Mouse (Mus musculus) gastrocnemius, adult 8-10 months (tissue): ENCODE data around the gene Ccl17. TPM values are rescaled to one million over a fixed set of nuclear protein-coding genes. Genes with fewer than 3 reads are reported as not detected.

Experiments used
- DNase-seq, 2 experiments: peaks; one replicate each; pipeline ENCODE4 v3.0.0; 2022; ENCODE audit warnings: low spot score in 2 of 2
- total RNA-seq, 4 experiments: library from RNA; stranded (reverse); gene quantifications; 2 replicates each; pipeline ENCODE4 v1.2.4; 2022

Ccl17 gene
- total RNA-seq, 4 experiments from 2014 or later: 0.70 TPM; not detected in 3

- DNase-seq: no peak
Measured at GRCm38 (mm10) chr8:94789256-94789955, 20.8 kb upstream of the Ccl17 start.

DNA sequence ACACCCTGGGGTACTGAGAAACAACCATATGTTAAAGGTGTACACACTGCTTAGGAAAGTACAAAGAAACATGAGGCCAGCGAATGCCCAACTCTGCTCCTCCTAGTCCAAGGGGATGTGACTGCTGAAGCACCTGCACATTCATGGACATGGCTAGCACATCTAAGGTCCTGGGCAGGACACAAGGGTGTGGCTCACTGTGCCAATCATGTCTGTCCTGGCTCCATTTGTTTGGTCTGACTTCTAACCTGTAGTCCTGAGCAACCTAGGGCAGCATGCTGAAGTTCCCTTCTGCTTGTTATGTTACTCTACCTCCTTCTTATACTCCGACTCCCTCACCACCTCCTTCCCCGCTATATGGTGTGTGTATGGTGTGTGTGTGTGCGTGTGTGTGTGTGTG is 15.9 kb upstream of the Ccl17 start:
- no peak for DNase-seq

DNA sequence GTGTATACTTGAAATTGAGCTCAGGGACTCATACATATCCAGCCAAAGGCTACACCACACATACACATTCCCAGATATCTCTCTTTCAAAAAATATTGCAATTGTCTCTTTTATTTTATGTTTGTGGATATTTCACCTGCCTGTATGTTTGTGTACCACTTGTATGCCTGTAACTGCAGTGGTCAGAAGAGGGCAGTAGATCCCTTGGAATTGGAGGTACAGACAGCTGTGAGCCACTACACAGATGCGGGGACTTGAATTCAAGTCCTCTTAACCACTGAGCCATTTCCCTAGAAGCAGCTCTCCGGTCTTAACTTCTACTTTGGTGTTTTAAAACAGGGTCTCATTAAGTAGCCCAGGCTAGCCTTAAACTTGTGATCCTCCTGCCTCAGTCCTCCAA is 15.5 kb upstream of the Ccl17 start:
- DNase-seq: no peak

GRCm38 (mm10) chr8:94800278-94800968 is 9.8 kb upstream of the Ccl17 start:
- DNase-seq: no peak

- DNase-seq: no peak
Measured at GRCm38 (mm10) chr8:94801293-94802095, 8.8 kb upstream of the Ccl17 start.

DNA sequence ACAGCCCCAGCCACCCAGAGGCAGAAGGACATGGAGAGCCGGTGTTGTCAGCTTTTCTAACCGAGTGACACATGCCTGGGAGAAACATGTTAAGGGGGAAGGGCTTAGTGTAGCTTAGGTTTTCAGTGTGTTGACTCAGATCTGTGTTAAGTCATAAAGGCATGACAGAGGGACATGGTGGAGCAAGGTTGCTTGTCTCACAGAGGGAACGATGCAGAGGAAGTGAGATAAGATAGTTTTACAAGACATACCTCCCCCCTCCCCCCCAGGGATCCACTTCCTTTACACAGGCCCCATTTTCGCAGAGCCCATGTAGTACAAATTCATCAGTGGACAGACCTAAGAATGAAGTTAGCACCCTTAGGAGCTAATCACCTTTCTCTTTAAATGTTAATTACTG is 7.9 kb upstream of the Ccl17 start:
- DNase-seq: no peak

- no peak for DNase-seq
Measured at GRCm38 (mm10) chr8:94803551-94803950, 6.7 kb upstream of the Ccl17 start.

DNA sequence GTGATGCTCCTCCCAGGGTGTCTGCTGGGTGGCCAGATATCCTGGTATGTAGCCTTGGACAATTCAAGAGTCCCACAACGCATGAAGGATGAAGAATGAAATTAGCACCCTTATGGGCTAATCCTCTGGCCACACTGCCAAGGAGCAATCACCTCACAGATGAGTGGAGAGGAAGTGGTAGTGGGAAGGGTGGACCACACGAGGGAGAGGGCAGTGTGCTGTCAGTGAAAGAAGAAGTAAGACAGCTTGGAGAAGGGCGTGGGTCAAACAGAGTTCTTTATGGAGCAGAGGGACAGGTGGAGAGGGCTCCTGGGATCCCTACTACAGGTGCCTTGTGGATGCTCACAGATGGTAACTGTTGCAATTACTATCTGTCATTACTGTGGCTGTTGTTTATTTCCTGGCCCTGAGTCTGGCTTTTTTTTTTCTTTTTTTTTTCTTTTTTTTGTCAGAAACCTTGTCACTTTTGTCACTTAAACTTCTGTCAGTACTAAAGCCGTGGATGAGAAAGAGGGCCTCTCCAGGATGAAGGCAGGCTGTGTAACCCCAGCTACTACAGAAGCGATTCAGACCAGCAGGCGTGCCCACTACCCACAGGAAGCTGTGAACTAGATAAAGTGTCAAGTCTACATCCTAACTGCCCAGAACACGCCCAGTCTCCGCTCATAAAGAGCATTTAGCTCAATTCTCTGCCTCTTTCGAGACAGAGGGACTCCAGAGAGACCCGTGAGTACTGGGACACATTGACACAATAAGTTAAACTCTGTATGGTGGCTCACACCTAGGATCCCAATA is 5.5 kb upstream of the Ccl17 start:
- DNase-seq: no peak

DNA sequence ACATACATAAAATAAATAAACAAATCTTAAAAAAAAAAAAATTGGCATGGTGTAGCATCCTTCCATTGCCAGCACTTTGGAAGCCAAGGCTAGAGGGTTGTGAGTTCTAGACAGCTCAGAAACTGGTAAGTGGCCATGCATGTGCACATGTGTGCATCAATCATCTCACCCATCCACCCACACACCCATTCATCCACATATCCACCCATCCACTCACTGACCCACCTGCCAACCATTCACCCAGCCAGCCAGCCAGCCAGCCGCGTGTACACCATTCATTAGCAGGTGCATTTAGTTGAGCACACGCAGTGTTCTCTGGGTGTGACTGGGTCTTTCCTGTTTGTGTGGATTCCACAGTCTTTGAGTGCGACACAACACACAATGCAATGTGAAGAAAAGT is 4.4 kb upstream of the Ccl17 start:
- DNase-seq: no peak

- no peak for DNase-seq
Measured at GRCm38 (mm10) chr8:94807506-94807905, 2.7 kb upstream of the Ccl17 start.

- no peak for DNase-seq
Measured at GRCm38 (mm10) chr8:94808372-94808771, 1.9 kb upstream of the Ccl17 start.

DNA sequence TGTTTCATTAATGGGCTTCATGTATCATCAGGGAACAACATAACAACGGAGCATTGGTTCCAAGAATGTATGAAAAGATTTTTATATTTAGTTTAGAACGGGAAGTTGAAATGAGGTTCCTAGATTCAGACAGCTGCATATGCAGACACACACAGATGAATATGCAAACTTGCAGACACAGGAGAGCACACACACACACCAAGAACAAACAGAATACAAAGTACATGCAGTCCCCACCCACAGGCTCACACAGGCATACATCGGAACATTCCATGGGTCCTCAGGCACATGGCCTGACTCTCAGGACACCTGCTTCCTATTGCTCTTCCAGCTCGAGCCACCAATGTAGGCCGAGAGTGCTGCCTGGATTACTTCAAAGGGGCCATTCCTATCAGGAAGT is 602 bp downstream of the Ccl17 start:
- no peak for DNase-seq

DNA sequence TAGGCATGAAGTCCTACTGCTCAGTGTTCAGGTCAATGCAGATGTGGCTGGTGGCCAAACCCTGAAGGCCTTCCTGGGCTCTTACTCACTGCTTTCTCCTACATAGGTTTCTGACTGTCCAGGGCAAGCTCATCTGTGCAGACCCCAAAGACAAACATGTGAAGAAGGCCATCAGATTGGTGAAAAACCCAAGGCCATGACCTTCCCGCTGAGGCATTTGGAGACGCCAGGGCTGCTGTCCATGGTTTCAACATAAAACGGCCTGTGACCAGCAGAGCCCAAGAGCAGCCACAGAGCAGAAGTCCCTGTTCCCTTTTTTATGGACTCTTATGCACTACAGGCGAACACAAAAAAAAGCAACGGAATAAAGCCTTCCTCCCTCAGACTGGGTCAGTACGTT is 1.4 kb downstream of the Ccl17 start:
- DNase-seq: no peak

GRCm38 (mm10) chr8:94812645-94813098 is 2.4 kb downstream of the Ccl17 start:
- peak; percentile 73 to 80 for DNase-seq

DNA sequence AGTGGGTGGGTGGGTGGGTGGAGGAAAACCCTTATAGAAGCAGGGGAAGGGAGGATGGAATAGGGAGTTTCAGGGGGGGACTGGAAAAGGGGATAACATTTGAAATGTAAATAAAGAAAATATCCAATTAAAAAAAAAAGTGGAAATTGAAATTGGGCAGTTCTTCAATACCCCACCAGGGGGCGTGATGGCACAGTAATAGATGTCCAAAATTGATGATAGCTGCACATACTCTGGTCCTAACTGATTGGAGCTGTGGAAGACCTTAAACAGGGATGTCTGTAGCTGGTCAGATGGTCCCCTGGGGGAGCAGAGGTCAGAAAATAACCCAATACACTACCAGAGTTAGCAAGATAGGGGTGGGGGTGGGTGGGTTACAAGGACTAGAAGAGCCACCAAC is 4.3 kb downstream of the Ccl17 start:
- no peak for DNase-seq

- no peak for DNase-seq
Measured at GRCm38 (mm10) chr8:94817933-94818332, 7.7 kb downstream of the Ccl17 start.

GRCm38 (mm10) chr8:94819671-94820179 is 9.5 kb downstream of the Ccl17 start:
- no peak for DNase-seq

GRCm38 (mm10) chr8:94820553-94820952 is 10.3 kb downstream of the Ccl17 start:
- no peak for DNase-seq

- DNase-seq: no peak
Measured at GRCm38 (mm10) chr8:94821381-94821780, 11.1 kb downstream of the Ccl17 start.

GRCm38 (mm10) chr8:94822637-94823560 is 12.6 kb downstream of the Ccl17 start:
- DNase-seq: peak in 1 of 2 experiments; percentile 38
